Mouse (Mus musculus) erythroblast, embryonic 14.5 days (primary cell): ENCODE measurements around the gene Ptpn3.

Source experiments
- GATA1 ChIP-seq: IDR thresholded peaks from 2 replicates; pipeline ENCODE4 v1.6.1; 2012; ENCODE audit warnings: low read length, inconsistent platforms, mixed read lengths
- TAL1 ChIP-seq: IDR thresholded peaks from 3 replicates; pipeline ENCODE4 v1.6.1; 2012; ENCODE audit warnings: low read length, inconsistent platforms, mixed read lengths

GRCm38 (mm10) chr4:57280888-57281287 lies 20.7 kb downstream of the Ptpn3 start:
- TF ChIP-seq TAL1 (no peak), GATA1 (no peak)
